Mouse (Mus musculus): ENCODE data around the gene Tac2. TPM values are rescaled to one million over a fixed set of nuclear protein-coding genes. Genes with fewer than 3 reads are reported as not detected.
A peak's percentile ranks its signal among the peaks of the same experiment; 100 is the strongest.

Tac2 gene
- polyA plus RNA-seq, 1 experiment from 2014 or later = 6.2 TPM

- Histone ChIP-seq H3K36me3 (ENCODE audit: control insufficient read depth, insufficient read depth) (no peaks in the 10 kb centered on the region), H3K27me3 (replicated peaks; ENCODE audit: control insufficient read depth, insufficient read depth, low read length) (peaks cover 9% of the 10 kb centered on the region), H3K4me1 (replicated peaks; ENCODE audit: control insufficient read depth, insufficient read depth, low read length) (peaks cover 10% of the 10 kb centered on the region; the same call in 1 of the 2 replicates), H3K27ac (ENCODE audit: low read length) (no peak overlapping the region), H3K4me2 (ENCODE audit: low read length) (no peak overlapping the region), H3K4me3 (replicated peaks; ENCODE audit: low read length) (no peak overlapping the region), H3K9ac (replicated peaks; ENCODE audit: low read depth, low read length) (no peak overlapping the region), H3K9me3 (ENCODE audit: control insufficient read depth, low read length) (no peaks in the 10 kb centered on the region)
- 50% methylated on average over 5 of the region's 5 CpGs for WGBS
- no peak for ATAC-seq
Measured at GRCm38 (mm10) chr10:127734434-127734833, 10.2 kb downstream of the Tac2 start.

- ATAC-seq = no peak
- 84% methylated on average over 2 of the region's 2 CpGs for WGBS
- Histone ChIP-seq H3K27ac (ENCODE audit: low read length) (no peak overlapping the region), H3K27me3 (replicated peaks; ENCODE audit: control insufficient read depth, insufficient read depth, low read length) (peaks cover 9% of the 10 kb centered on the region), H3K4me3 (replicated peaks; ENCODE audit: low read length) (no peak overlapping the region), H3K36me3 (ENCODE audit: control insufficient read depth, insufficient read depth) (no peaks in the 10 kb centered on the region), H3K9ac (replicated peaks; ENCODE audit: low read depth, low read length) (no peak overlapping the region), H3K4me2 (ENCODE audit: low read length) (no peak overlapping the region), H3K4me1 (replicated peaks; ENCODE audit: control insufficient read depth, insufficient read depth, low read length) (peaks cover 15% of the 10 kb centered on the region), H3K9me3 (ENCODE audit: control insufficient read depth, low read length) (no peaks in the 10 kb centered on the region)
Measured at GRCm38 (mm10) chr10:127736266-127736665, 12.0 kb downstream of the Tac2 start.

GRCm38 (mm10) chr10:127736916-127737315, 12.6 kb downstream of the Tac2 start:
- 84% methylated on average over 4 of the region's 4 CpGs for WGBS
- Histone ChIP-seq H3K9me3 (ENCODE audit: control insufficient read depth, low read length) (no peaks in the 10 kb centered on the region), H3K9ac (replicated peaks; ENCODE audit: low read depth, low read length) (no peak overlapping the region), H3K27ac (ENCODE audit: low read length) (no peak overlapping the region), H3K4me2 (ENCODE audit: low read length) (no peak overlapping the region), H3K36me3 (ENCODE audit: control insufficient read depth, insufficient read depth) (peaks cover 4% of the 10 kb centered on the region; the same call in 1 of the 2 replicates), H3K4me3 (replicated peaks; ENCODE audit: low read length) (no peak overlapping the region), H3K27me3 (replicated peaks; ENCODE audit: control insufficient read depth, insufficient read depth, low read length) (peaks cover 9% of the 10 kb centered on the region), H3K4me1 (replicated peaks; ENCODE audit: control insufficient read depth, insufficient read depth, low read length) (peaks cover 14% of the 10 kb centered on the region)
- ATAC-seq = no peak

- H3K27me3 ChIP-seq (replicated peaks; ENCODE audit: control insufficient read depth, insufficient read depth, low read length) = peaks cover 7% of the 10 kb centered on the region
Measured at GRCm38 (mm10) chr10:127737552-127737951, 13.3 kb downstream of the Tac2 start.

GRCm38 (mm10) chr10:127738151-127738882, 14.0 kb downstream of the Tac2 start:
- Histone ChIP-seq H3K9ac (replicated peaks; ENCODE audit: low read depth, low read length) (no peak overlapping the region), H3K27ac (ENCODE audit: low read length) (no peak overlapping the region), H3K4me2 (ENCODE audit: low read length) (no peak overlapping the region), H3K27me3 (replicated peaks; ENCODE audit: control insufficient read depth, insufficient read depth, low read length) (peaks cover 6% of the 10 kb centered on the region), H3K4me1 (replicated peaks; ENCODE audit: control insufficient read depth, insufficient read depth, low read length) (peaks cover 14% of the 10 kb centered on the region), H3K9me3 (ENCODE audit: control insufficient read depth, low read length) (no peaks in the 10 kb centered on the region), H3K36me3 (ENCODE audit: control insufficient read depth, insufficient read depth) (peaks cover 18% of the 10 kb centered on the region), H3K4me3 (replicated peaks; ENCODE audit: low read length) (no peak overlapping the region)
- ATAC-seq = no peak
- WGBS = 55% methylated on average over 13 of the region's 13 CpGs

More at GRCm38 (mm10) chr10:127737552-127737951, 13.3 kb downstream of the Tac2 start:
- no peak for ATAC-seq
- Histone ChIP-seq H3K4me1 (replicated peaks; ENCODE audit: control insufficient read depth, insufficient read depth, low read length) (peaks cover 14% of the 10 kb centered on the region), H3K4me3 (replicated peaks; ENCODE audit: low read length) (no peak overlapping the region), H3K9me3 (ENCODE audit: control insufficient read depth, low read length) (no peaks in the 10 kb centered on the region), H3K36me3 (ENCODE audit: control insufficient read depth, insufficient read depth) (peaks cover 10% of the 10 kb centered on the region; the same call in 1 of the 2 replicates), H3K9ac (replicated peaks; ENCODE audit: low read depth, low read length) (no peak overlapping the region), H3K4me2 (ENCODE audit: low read length) (no peak overlapping the region), H3K27ac (ENCODE audit: low read length) (no peak overlapping the region)
- 26% methylated on average over 2 of the region's 2 CpGs for WGBS

GRCm38 (mm10) chr10:127739083-127739660, 14.9 kb downstream of the Tac2 start, which contains the start of gene Zbtb39:
TSS of gene Zbtb39 (plus strand) at chr10:127739538.
- no peaks in the 10 kb centered on the region for H3K9me3 ChIP-seq (ENCODE audit: control insufficient read depth, low read length)
- under 1% methylated on average over 58 of the region's 61 CpGs for whole genome bisulfite sequencing
- ATAC-seq = peak; percentile 89
- peaks cover 14% of the 10 kb centered on the region for H3K4me1 ChIP-seq (replicated peaks; ENCODE audit: control insufficient read depth, insufficient read depth, low read length)
- peaks cover 26% of the 10 kb centered on the region for H3K36me3 ChIP-seq (ENCODE audit: control insufficient read depth, insufficient read depth)
- peak within 1 kb of the TSS; percentile 88 for H3K4me3 ChIP-seq (replicated peaks; ENCODE audit: low read length)
- peak within 1 kb of the TSS; percentile 81 for H3K4me2 ChIP-seq (ENCODE audit: low read length)
- 0 out of 2 replicates have a peak, but pooled peaks cover 3% of the 10 kb centered on the region for H3K27me3 ChIP-seq (replicated peaks; ENCODE audit: control insufficient read depth, insufficient read depth, low read length)
- H3K27ac ChIP-seq (ENCODE audit: low read length) = peak within 1 kb of the TSS; percentile 47
- H3K9ac ChIP-seq (replicated peaks; ENCODE audit: low read depth, low read length) = peak within 1 kb of the TSS; percentile 94

- no peaks in the 10 kb centered on the region for H3K9me3 ChIP-seq (ENCODE audit: control insufficient read depth, low read length)
- peaks cover 30% of the 10 kb centered on the region for H3K36me3 ChIP-seq (ENCODE audit: control insufficient read depth, insufficient read depth)
- peaks cover 14% of the 10 kb centered on the region for H3K4me1 ChIP-seq (replicated peaks; ENCODE audit: control insufficient read depth, insufficient read depth, low read length)
- under 1% methylated on average over 52 of the region's 55 CpGs for WGBS
- H3K27ac ChIP-seq (ENCODE audit: low read length) = peak overlapping the region; percentile 47
- peak overlapping the region; percentile 81 for H3K4me2 ChIP-seq (ENCODE audit: low read length)
- peak overlapping the region; percentile 94 for H3K9ac ChIP-seq (replicated peaks; ENCODE audit: low read depth, low read length)
- H3K27me3 ChIP-seq (replicated peaks; ENCODE audit: control insufficient read depth, insufficient read depth, low read length) = 0 out of 2 replicates have a peak, but pooled peaks cover 3% of the 10 kb centered on the region
- peak; percentile 65 for ATAC-seq
- H3K4me3 ChIP-seq (replicated peaks; ENCODE audit: low read length) = peak overlapping the region; percentile 88
Measured at GRCm38 (mm10) chr10:127739661-127740161, 15.4 kb downstream of the Tac2 start.

- no peak overlapping the region for H3K4me2 ChIP-seq (ENCODE audit: low read length)
- H3K27me3 ChIP-seq (replicated peaks; ENCODE audit: control insufficient read depth, insufficient read depth, low read length) = no peaks in the 10 kb centered on the region
- WGBS = 62% methylated on average over 5 of the region's 5 CpGs
- ATAC-seq = no peak
- H3K4me3 ChIP-seq (replicated peaks; ENCODE audit: low read length) = no peak overlapping the region
- H3K27ac ChIP-seq (ENCODE audit: low read length) = no peak overlapping the region
- H3K9me3 ChIP-seq (ENCODE audit: control insufficient read depth, low read length) = no peaks in the 10 kb centered on the region
- H3K9ac ChIP-seq (replicated peaks; ENCODE audit: low read depth, low read length) = no peak overlapping the region
- peaks cover 11% of the 10 kb centered on the region for H3K4me1 ChIP-seq (replicated peaks; ENCODE audit: control insufficient read depth, insufficient read depth, low read length)
- peaks cover 35% of the 10 kb centered on the region for H3K36me3 ChIP-seq (ENCODE audit: control insufficient read depth, insufficient read depth)
Measured at GRCm38 (mm10) chr10:127744661-127745060, 20.4 kb downstream of the Tac2 start.

GRCm38 (mm10) chr10:127745886-127746285, 21.6 kb downstream of the Tac2 start:
- Histone ChIP-seq H3K9me3 (ENCODE audit: control insufficient read depth, low read length) (no peaks in the 10 kb centered on the region), H3K4me3 (replicated peaks; ENCODE audit: low read length) (no peak overlapping the region), H3K9ac (replicated peaks; ENCODE audit: low read depth, low read length) (no peak overlapping the region), H3K27me3 (replicated peaks; ENCODE audit: control insufficient read depth, insufficient read depth, low read length) (no peaks in the 10 kb centered on the region), H3K36me3 (ENCODE audit: control insufficient read depth, insufficient read depth) (peaks cover 35% of the 10 kb centered on the region), H3K27ac (ENCODE audit: low read length) (no peak overlapping the region), H3K4me2 (ENCODE audit: low read length) (no peak overlapping the region), H3K4me1 (replicated peaks; ENCODE audit: control insufficient read depth, insufficient read depth, low read length) (peaks cover 1% of the 10 kb centered on the region)
- no peak for ATAC-seq
- 88% methylated on average over 5 of the region's 5 CpGs for WGBS

All from forebrain, embryonic 16.5 days (tissue).